Mouse (Mus musculus) MEL (cell line): ENCODE data around the gene Rtn4rl1.

Source experiments
- CHD1 ChIP-seq: IDR thresholded peaks from 2 replicates; pipeline ENCODE4 v1.6.1; 2012; ENCODE audit warnings: low read depth, mild to moderate bottlenecking, inconsistent platforms, low read length, improper control_type of control experiment
- CTCF ChIP-seq, 3 experiments: IDR thresholded peaks in 2 of 3; conservative IDR thresholded peaks in 1 of 3; 2 replicates each; pipeline ENCODE4 v1.5.1; 2011 to 2012; ENCODE audit warnings: low read length in 3 of 3, low read depth in 2 of 3, mild to moderate bottlenecking in 2 of 3, improper control_type of control experiment in 1 of 3, inconsistent platforms in 1 of 3, mixed read lengths in 1 of 3, moderate library complexity in 1 of 3; ENCODE audit not compliant: control insufficient read depth in 1 of 3, insufficient read depth in 1 of 3, poor library complexity in 1 of 3, severe bottlenecking in 1 of 3
- E2F4 ChIP-seq: IDR thresholded peaks from 2 replicates; pipeline ENCODE4 v1.6.1; 2011; ENCODE audit warnings: low read depth, low read length, improper control_type of control experiment, borderline replicate concordance
- EP300 ChIP-seq, 2 experiments: IDR thresholded peaks; 2 replicates each; pipeline ENCODE4 v1.6.1; 2011; ENCODE audit warnings: improper control_type of control experiment in 2 of 2, low read length in 2 of 2, low read depth in 1 of 2, mild to moderate bottlenecking in 1 of 2
- MEF2A ChIP-seq: IDR thresholded peaks from 2 replicates; pipeline ENCODE4 v1.6.1; 2014; ENCODE audit warnings: low read depth, mild to moderate bottlenecking, inconsistent platforms, low read length, improper control_type of control experiment; ENCODE audit not compliant: poor library complexity, insufficient replicate concordance, severe bottlenecking; ENCODE audit errors: extremely low read depth
- MYC ChIP-seq: IDR thresholded peaks from 2 replicates; pipeline ENCODE4 v1.6.1; 2011; ENCODE audit warnings: low read depth, mild to moderate bottlenecking, low read length, improper control_type of control experiment, moderate library complexity
- RAD21 ChIP-seq: IDR thresholded peaks from 2 replicates; pipeline ENCODE4 v1.6.1; 2011; ENCODE audit warnings: mild to moderate bottlenecking, low read depth, low read length, improper control_type of control experiment
- USF1 ChIP-seq: IDR thresholded peaks from 2 replicates; pipeline ENCODE4 v1.6.1; 2014; ENCODE audit warnings: low read depth, mild to moderate bottlenecking, inconsistent platforms, low read length, improper control_type of control experiment, moderate library complexity
- ZC3H11A ChIP-seq: IDR thresholded peaks from 2 replicates; pipeline ENCODE4 v1.6.1; 2012; ENCODE audit warnings: low read depth, mild to moderate bottlenecking, inconsistent platforms, low read length, improper control_type of control experiment

- no peak for TF ChIP-seq EP300 (IDR thresholded peaks at IDR 0.05; ENCODE audit: low read depth in 1 of 2, low read length in 2 of 2)
- no peak for TF ChIP-seq CTCF (IDR thresholded peaks at IDR 0.05 in 2 of 3, conservative IDR thresholded peaks at IDR 0.05 in 1 of 3; ENCODE audit: control insufficient read depth in 1 of 3, insufficient read depth in 1 of 3, low read depth in 2 of 3, low read length in 3 of 3, poor library complexity in 1 of 3, severe bottlenecking in 1 of 3)
- no peak for TF ChIP-seq CHD1
- TF ChIP-seq MYC: no peak
- no peak for TF ChIP-seq MEF2A
- TF ChIP-seq RAD21: no peak
- no peak for TF ChIP-seq USF1
- no peak for TF ChIP-seq ZC3H11A
- TF ChIP-seq E2F4: no peak
Measured at GRCm38 (mm10) chr11:75251557-75252070, 58.0 kb downstream of the Rtn4rl1 start.
